Mouse (Mus musculus) liver, adult 2 months (tissue): ENCODE data around the gene Pwwp2a.
A peak's percentile ranks its signal among the peaks of the same experiment; 100 is the strongest.

Experiments used
- CTCF ChIP-seq: fragments of 200-500 bp; IDR thresholded peaks from 2 replicates; pipeline ENCODE4 v1.5.1; 2011; ENCODE audit warnings: low read depth, low read length, control low read depth
- POLR2A ChIP-seq: fragments of 200-500 bp; IDR thresholded peaks from 2 replicates; pipeline ENCODE4 v1.6.1; 2011; ENCODE audit warnings: low read length, control low read depth; ENCODE audit not compliant: insufficient read depth; ENCODE audit errors: extremely low read depth

GRCm38 (mm10) chr11:43766922-43767648 lies 85.3 kb downstream of the Pwwp2a start:
- peak; percentile 88 for TF ChIP-seq CTCF
- TF ChIP-seq POLR2A: no peak
